Mouse (Mus musculus) right cerebral cortex, adult 18-20 months (tissue): ENCODE measurements at regions not wholly inside any gene's neighbourhood (a gene's known extent, or its start where the extent isn't known, plus 50 kb on each side); places are given as distances from the start of the nearest gene placed in this dataset.

Source experiments
- DNase-seq: peaks from one replicate; pipeline ENCODE4 v3.0.0; 2022; ENCODE audit warnings: mixed read lengths

- no peak for DNase-seq
Observed at GRCm38 (mm10) chr10:19187716-19188081, 168.6 kb upstream of the Olig3 start.

- no peak for DNase-seq
Observed at GRCm38 (mm10) chr10:19187084-19187615, 169.2 kb upstream of the Olig3 start.

- no peak for DNase-seq
Observed at GRCm38 (mm10) chr10:19185790-19186581, 170.3 kb upstream of the Olig3 start.

GRCm38 (mm10) chr10:19184886-19185285, 169.4 kb upstream of the Tnfaip3 start:
- DNase-seq, result no peak

- no peak for DNase-seq
Observed at GRCm38 (mm10) chr10:19177895-19178294, 162.4 kb upstream of the Tnfaip3 start.

- DNase-seq, result no peak
Observed at GRCm38 (mm10) chr10:19177414-19177813, 162.0 kb upstream of the Tnfaip3 start.

- no peak for DNase-seq
Observed at GRCm38 (mm10) chr10:19176249-19176648, 160.8 kb upstream of the Tnfaip3 start.

- DNase-seq, result no peak
Observed at GRCm38 (mm10) chr10:19171834-19172233, 156.4 kb upstream of the Tnfaip3 start.

GRCm38 (mm10) chr10:19170596-19170995, 155.1 kb upstream of the Tnfaip3 start:
- no peak for DNase-seq

- DNase-seq, result no peak
Observed at GRCm38 (mm10) chr10:19169272-19169671, 153.8 kb upstream of the Tnfaip3 start.

- DNase-seq, result no peak
Observed at GRCm38 (mm10) chr10:19168362-19168761, 152.9 kb upstream of the Tnfaip3 start.

GRCm38 (mm10) chr10:19167641-19168271, 152.3 kb upstream of the Tnfaip3 start:
- no peak for DNase-seq

- DNase-seq, result no peak
Observed at GRCm38 (mm10) chr10:19167101-19167500, 151.6 kb upstream of the Tnfaip3 start.

GRCm38 (mm10) chr10:19162104-19162503, 146.6 kb upstream of the Tnfaip3 start:
- DNase-seq, result no peak

- DNase-seq, result no peak
Observed at GRCm38 (mm10) chr10:19161149-19161548, 145.7 kb upstream of the Tnfaip3 start.

- no peak for DNase-seq
Observed at GRCm38 (mm10) chr10:19154041-19154440, 138.6 kb upstream of the Tnfaip3 start.

GRCm38 (mm10) chr10:19152773-19153172, 137.3 kb upstream of the Tnfaip3 start:
- DNase-seq, result no peak

- DNase-seq, result no peak
Observed at GRCm38 (mm10) chr10:19150766-19151165, 135.3 kb upstream of the Tnfaip3 start.

- no peak for DNase-seq
Observed at GRCm38 (mm10) chr10:19150005-19150404, 134.5 kb upstream of the Tnfaip3 start.

GRCm38 (mm10) chr10:19149196-19149869, 133.9 kb upstream of the Tnfaip3 start:
- no peak for DNase-seq

GRCm38 (mm10) chr10:19141481-19141880, 126.0 kb upstream of the Tnfaip3 start:
- DNase-seq, result no peak

GRCm38 (mm10) chr10:19140628-19141027, 125.2 kb upstream of the Tnfaip3 start:
- DNase-seq, result no peak

GRCm38 (mm10) chr10:19139234-19139633, 123.8 kb upstream of the Tnfaip3 start:
- DNase-seq, result no peak

- no peak for DNase-seq
Observed at GRCm38 (mm10) chr10:19138258-19138657, 122.8 kb upstream of the Tnfaip3 start.
